Mouse (Mus musculus) spleen, adult 12 weeks (tissue): ENCODE results near the gene Prss16.
A peak's percentile ranks its signal among the peaks of the same experiment; 100 is the strongest.

Experiments used
- DNase-seq: peaks from one replicate; pipeline ENCODE4 v3.0.0; 2022; ENCODE audit warnings: low spot score

Prss16 gene

DNA sequence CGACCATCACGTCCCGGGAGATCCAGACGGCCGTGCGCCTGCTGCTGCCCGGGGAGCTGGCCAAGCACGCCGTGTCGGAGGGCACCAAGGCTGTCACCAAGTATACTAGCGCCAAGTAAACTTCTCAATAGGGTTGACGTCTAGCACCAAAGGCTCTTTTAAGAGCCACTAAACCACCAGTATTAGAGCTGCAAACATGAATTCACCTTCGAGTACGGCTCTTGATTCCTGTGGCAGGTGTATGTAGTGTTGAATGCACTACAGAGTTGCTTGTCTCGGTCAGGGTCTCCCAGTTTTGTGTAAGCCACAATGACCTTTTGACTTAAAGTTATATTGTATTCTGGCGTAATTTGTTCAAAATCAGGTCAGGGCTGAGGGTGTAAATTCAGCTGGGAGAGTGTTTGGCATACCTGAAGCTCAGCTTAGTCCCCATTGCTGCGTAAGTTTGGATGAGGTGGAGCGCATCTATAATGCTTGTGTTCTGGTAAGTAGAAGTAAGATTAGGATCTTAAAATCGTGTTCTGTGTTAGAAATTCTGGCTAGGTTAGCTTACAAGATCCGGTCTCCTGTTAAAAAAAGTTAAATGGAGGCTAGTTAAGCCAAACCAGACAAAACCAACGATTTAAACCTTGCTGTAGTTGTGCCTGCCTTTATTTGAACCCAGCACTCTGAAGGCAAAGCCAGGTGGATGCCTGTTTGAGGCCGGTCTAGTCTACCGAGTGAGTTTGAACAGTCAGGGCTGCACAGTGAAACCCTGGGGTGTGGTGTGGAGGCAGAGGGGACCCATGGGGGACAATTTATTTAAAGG, 26.8 kb upstream of the Prss16 start:
- DNase-seq: peak; percentile 60

DNA sequence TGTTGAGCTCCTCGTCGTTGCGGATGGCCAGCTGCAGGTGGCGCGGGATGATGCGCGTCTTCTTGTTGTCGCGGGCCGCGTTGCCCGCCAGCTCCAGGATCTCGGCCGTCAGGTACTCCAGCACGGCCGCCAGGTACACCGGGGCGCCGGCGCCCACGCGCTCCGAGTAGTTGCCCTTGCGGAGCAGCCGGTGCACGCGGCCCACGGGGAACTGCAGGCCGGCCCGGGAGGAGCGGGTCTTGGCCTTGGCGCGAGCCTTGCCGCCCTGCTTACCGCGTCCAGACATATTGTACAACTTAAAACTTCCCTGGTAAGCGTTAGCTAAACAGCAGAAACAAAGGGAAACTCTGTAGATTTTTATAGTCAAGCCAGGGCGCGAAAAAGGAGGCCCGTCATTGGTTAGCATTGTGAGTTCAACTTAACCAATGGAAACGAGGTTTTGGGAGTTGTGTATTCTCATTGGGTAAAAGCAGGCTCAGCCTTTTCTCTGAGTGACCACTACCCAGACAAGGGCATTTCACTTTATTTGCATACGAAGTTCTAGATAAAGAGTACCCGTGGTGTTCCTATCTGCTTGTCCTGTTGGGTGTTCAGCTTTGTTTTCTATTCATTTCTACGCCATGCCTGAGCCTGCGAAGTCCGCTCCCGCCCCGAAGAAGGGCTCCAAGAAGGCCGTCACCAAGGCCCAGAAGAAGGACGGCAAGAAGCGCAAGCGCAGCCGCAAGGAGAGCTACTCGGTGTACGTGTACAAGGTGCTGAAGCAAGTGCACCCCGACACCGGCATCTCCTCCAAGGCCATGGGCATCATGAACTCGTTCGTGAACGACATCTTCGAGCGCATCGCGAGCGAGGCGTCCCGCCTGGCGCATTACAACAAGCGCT, 26.0 kb upstream of the Prss16 start, which contains the start of the genes Hist1h2ah and Hist1h2bk:
TSS of gene Hist1h2ah (minus strand) at position 302 of the 882 bp plus-strand sequence.
TSS of gene Hist1h2bk (plus strand) at position 604 of the 882 bp plus-strand sequence.
- DNase-seq: peak; percentile 81

DNA sequence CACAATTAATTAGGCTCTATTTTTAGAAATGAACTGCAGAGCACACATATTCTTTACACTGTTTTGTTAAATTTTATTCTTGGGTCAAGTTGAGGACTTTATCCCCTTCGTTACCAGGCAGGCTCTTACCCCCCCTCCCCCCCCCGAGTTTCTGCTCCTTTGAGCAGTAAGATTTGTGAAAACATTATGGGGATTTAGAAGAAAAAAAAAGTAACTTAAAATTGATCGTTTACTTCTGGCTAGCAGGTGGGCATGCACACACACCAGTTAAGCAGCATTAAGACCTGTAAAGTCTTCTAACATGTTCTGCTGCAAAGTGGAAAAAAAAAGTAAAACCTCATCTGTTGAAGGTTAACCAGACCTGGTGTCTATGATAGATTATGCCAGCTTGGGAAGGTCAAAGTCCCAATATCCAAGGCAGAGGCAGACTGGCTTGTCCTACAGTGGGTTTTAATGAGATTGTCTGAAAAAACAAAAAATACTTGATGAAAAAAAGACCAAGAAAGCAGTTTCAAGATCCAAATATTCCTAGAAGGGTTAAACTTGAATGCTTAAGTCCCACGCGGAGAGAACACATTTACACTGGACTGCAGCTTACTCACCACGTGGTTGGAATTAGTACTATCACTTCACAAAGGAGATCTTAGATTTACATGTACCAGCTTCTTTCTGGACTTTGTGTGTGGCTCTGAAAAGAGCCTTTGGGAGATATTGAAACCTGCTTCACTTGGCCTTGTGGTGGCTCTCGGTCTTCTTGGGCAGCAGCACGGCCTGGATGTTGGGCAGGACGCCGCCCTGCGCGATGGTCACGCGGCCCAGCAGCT, 25.1 kb upstream of the Prss16 start:
- no peak for DNase-seq

DNA sequence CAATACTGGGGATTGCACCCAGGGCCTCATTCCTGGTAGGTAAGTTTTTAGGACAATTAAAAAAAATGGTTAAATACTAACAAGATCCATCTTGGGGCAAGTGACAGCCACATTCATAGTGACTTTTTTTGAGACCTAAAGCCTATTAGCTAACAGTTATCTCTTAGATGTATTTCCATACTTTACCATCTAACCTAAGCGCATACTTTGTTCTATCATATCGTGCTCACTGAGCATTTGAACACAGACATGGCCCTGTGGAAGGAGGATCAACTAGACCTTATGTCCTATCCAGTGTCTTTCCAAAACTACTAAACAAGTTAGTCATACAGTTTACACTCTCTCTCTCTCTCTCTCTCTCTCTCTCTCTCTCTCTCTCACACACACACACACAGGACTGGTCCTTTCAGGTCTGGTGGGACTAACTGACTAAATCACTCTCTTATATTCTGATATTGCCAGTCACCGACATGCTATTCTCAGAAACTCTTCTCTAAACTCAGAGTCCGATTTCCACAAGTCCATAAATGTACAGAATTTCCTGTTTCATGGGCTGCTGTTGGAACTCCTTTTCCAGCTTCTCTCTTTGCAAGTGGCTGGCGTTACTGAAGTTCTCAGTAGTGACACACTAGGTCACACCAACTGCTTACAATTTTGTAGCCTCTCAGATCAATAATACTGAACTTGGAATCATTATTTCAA, 24.4 kb upstream of the Prss16 start:
- no peak for DNase-seq

DNA sequence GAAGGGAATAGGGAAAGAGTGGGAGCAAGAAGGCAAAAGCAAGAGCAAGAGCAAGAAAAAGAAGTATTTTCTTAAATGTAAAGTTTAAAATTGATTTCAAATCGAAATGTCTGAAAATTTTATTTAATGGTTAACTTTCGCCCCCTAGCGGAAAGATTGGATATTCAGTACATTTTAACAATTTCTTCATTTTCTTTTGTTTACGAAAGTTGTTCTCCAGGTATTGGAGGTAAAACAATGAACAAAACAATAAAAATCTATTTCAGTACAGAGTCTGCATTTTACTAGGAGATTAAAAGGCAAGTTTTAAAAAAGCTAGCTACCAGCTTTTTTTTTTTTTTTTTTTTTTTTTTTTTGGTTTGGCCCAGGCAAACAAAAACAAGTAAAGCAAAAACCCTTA, 21.0 kb upstream of the Prss16 start:
- DNase-seq: no peak

DNA sequence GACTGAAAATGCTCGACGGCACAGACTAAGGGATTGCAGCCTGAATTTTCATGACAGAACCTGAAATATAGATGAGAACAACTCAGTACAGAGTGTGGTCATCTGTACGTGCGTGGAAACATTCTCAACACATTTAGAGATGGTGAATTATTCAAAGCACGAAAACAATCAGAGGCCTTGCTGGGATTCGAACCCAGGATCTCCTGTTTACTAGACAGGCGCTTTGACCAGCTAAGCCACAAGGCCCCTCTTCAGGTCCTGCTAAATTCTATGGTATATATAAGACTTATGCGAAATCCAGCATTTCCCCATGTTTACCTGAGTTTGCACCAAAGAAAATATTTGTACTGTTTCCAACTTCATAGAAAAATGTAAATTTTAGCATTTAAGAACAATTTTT, 20.4 kb upstream of the Prss16 start:
- no peak for DNase-seq

DNA sequence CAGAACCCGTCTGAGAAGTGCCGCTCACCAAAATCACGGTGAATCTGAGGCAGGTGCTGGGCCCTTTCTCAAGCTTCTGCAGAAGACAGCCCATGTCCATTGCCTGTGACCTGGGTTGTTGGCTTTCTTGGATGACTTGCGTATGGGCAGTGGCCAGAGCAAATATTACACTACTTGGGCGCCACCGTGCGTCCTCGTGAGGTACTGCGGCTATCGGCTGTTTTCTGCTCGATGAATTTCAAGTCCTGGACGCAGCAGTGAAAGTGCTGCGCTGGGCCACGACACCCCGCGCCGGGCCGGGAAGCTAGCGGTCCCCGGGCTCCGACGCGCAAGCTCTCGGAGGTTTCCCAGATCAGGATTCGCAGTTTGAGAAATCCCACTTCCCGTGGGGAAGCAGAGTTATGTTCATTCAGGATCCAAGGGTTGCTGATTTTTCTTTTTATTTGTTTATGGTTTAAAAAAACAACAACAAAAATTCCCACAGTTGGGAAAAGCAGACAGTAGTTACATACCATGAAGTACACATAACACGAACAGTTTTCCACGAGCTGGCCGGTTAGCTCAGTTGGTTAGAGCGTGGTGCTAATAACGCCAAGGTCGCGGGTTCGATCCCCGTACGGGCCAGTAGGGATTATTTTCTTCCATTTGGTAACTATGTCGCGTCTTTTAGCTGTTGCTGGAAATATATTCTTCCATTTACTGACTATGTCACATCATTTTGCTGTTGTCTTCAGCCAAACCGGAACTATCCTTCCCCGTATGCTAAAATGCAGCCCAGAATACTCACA, 19.3 kb upstream of the Prss16 start:
- peak; percentile 92 for DNase-seq

DNA sequence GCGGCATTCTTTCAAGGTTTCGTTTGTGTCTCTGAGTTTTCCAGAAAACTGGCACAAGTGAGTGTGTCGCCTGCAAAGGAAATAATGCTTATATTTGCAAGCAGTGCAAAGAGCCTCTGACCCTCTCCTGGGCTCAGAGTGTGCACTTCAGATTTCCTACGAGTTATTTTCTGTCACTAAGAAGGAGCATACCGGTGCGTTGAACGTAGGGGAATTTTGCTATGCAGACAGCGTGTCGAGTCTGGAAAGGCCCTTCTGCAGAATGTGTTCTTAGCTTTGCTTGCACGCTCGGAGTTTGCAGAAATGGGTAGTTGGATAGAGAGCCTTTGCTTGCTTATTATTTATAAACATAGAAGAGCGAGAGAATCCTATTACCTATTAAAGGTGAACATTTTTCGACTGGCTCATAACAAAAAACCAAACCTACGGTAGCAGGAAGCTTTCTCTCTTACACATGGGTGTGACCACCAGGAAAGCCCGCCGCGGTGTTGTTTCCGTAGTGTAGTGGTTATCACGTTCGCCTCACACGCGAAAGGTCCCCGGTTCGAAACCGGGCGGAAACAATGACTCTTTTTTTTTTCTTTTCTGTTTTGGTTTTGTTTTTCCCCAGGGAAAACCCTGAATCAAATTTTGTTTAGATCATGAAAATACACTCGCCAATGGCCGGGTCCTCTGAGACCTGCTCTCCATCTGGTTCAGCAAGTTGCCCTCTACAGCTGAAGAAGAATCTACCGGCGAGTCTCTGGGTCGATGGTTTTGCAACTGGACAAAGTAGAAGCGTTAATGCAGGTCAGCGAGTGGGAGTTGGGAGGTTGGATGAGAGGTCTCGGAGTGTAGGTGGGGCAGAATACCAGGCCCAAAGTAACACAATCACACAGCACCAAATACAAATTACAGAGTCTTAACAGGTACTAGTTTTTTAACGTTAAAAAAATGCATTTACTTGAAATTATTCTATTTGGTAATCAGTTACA, 16.8 kb upstream of the Prss16 start:
- peak; percentile 79 for DNase-seq

DNA sequence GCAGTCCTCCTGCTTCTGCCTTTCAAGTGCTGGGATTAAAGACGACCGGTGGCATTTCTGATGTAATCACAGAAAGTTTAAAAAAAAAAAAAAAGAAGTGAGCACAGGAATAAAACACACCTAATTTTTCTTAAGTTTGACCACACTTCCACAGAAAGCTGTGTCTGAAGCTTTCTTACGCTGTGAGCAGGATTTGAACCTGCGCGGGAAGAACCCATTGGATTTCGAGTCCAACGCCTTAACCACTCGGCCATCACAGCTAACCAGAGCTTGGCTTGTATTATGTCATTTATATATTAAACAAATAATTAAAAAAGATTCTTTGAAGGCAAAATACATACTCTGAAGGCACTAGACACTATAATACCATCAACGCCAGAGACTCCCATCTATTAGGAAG, 12.7 kb upstream of the Prss16 start:
- peak; percentile 73 for DNase-seq

DNA sequence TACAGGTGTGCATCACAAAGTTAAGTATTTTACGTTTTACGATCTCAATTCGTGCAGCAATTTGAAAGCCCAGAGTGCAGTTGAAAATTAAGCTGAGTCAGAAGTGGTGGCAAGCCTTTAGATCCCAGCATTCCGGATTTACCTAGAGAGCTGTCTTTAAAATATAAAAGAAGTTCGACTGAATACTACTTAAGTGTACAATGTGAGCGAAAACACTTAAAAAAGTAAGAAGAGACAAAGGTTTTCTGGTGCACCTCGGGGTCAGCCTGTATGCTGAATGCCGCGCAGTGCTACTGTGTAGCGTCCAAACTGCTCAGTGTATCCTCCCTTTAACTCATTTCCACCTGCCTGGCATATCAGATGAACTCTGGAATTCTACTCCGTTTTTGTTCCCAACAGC, 12.0 kb upstream of the Prss16 start:
- no peak for DNase-seq

DNA sequence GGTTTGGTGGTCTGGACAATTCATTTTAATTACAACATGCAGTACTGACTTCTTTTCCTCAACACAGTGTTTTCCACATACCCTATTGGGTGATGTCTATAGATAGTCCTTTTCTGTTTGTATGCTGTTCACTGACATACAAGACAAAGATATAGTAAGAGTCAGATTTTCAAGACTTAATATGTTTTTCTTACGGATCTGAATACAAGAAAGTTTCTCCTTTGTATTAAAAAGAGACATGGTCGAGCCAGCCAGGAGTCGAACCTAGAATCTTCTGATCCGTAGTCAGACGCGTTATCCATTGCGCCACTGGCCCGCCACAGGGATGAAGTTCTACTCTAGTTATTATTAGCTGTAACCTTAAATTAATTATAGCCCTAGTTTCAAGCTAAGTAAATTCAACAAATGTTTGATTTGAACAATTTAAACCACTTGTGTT, 11.4 kb upstream of the Prss16 start:
- DNase-seq: peak; percentile 63

DNA sequence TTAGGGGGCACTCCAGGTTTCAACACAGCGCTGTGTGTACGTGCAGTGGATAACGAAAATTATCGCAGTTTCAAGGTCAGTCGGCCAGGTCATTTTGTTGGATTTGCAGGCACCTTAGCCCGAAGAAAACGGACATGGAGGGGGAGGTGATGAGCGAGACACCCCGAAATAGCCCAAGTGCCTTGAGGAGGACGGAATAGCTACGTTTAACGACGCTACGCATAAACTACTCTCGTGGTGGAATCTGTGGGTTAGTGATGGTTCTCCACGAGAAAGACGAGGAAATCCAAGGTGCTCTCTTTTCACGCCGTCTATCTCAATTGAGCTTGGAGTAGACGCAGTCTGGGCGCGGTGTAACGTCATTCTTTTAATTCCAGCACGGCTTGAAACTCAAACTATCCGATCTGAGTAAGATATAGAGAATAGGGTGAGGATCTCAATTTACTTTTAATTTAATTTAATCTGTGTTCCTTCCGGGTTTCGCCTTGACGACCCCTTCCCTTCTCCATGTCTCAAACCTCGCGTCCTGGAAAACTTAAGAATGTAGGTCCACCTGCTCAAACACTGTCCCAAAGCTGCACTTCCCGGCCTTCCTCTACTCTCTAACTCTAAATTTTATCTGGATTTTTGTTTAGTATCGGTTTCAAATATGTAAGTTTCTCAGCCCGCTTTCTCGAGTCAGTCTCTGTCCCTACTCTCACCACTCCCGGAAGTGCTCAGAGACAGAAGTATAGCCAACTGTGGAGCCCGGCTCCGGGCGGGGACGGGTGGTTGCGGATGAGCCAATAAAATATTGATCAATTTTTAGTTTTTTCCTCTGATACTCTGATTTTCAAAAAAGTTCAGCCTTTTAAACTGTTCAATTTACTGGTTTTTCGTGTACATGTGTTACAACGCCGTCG, 10.6 kb upstream of the Prss16 start:
- DNase-seq: peak; percentile 46

DNA sequence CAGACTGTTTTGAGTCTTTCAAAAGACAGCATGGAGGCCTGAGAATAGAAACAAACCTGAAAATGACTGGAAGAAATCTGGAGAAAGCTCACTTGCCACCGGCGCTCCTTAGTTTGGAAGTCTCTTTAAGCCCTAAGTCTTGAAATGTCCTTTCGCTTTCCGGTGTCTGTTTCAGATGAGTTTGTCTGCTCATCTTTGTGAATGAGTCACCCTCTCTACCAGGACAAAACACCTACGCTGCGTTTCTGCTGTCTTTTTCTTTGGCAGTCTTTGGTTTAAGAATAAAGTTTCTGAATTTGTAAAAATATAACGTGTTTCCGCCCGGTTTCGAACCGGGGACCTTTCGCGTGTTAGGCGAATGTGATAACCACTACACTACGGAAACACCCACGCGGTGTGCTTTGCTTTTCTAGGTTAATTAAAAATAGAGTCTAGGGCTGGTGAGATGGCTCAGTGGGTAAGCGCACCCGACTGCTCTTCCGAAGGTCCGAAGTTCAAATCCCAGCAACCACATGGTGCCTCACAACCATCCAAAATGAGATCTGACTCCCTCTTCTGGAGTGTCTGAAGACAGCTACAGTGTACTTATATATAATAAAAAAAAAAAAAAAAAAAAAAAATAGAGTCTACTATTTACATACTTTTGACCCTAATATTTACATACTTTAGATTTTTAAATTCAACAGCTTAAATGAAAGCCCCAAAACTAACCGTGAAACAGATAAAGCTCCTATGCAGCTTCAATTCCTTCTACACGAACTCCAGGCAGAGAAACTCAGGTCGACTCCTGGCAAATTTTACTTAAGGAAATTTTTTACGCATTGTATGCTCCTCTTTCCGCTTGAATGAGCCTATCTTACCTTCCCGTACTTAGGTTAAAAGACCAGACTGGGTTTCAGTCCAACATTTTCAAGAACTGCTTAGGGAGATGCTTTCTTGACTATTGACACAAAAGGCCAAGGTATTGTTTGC, 6.2 kb upstream of the Prss16 start:
- peak; percentile 82 for DNase-seq

DNA sequence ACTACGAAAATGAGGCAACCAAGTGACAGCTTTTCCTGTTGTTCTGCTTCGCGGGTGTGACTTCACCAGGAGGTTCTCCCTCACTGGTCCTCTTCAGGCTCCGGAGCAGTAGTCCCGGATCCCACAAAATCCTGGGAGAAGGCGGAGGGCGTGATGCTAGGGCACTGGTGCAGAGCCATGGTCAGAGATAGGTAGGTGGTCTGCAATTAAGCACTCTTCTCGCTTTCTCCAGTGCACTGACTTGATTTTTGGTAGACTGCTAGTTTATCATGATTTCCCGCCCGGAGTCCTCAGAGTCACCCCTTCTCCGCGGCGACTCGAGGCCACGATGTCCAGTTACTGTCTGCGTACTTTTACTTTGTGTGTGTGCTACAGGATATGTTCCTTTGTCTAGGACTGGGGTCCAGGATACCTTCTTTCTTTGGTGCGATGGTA, 4.9 kb upstream of the Prss16 start:
- no peak for DNase-seq

DNA sequence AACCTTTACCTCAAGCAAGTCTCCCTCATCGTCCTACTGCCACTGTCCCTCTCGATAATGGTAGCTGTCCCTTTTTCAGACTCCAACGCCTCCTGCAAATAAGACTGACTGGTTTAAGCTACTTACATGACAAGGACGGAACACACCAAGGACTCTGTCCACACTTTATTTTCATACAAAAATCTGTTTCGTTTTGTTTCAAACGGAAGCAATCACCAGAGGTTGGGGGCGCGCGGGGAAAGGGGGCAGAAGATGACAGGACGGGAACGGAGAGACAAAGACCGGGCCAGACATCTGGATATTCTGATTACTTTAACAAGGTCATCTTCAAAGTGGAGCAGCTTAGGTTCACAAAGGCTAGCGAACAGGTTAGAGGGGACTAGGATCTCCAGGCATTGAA, 4.2 kb upstream of the Prss16 start:
- DNase-seq: no peak

DNA sequence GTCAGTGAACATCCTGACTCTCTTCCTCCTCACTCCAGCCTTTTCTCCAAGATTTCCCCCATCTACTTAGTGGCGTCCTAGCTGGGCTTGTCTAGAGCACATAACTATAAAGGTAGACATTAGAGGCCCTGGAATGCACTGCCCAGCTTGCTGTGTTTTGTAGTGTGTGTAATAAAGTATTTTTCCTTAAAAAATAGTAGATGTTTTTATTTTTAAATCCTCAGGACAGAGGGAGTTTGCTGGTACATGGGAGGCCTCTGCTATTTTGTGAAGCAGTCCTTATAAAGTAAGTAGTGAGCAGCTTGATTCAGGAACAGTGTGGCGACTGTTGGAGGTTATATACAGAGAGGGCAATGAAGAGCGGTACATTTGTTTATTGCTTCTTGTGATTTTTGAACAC, 835 bp downstream of the Prss16 start:
- no peak for DNase-seq

DNA sequence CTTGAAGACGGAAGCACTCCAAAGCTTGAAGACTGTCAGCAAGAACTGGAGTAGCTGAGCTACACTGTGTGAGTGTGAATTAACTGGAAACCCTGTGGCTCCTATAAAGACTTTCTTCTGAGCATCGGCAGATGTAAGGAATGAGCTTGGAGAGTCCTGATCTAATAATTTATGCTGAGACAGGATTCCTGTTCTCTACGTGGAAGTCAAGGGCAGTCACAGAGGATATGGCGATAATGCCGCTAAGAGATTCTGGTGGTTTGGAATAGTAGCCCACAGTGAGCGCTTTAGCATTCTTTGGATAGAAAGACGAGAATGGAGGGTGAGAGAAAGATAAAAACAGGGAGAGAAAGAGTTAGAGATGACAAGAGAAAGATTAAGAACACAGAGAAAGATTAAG, 1.7 kb downstream of the Prss16 start:
- DNase-seq: no peak
